Mouse (Mus musculus) ES-Bruce4 (cell line): Measurements from ENCODE around the gene Maml3. TPM values are rescaled to one million over a fixed set of nuclear protein-coding genes. Genes with fewer than 3 reads are reported as not detected.

Experiments
- H3K27ac ChIP-seq: 2 replicates; pipeline ENCODE4 v1.5.1; 2012; ENCODE audit warnings: low read length, inconsistent platforms; ENCODE audit not compliant: insufficient read depth
- H3K27me3 ChIP-seq: 2 replicates; pipeline ENCODE4 v1.6.1; 2012; ENCODE audit warnings: mild to moderate bottlenecking, low read length, inconsistent platforms; ENCODE audit not compliant: control insufficient read depth, poor library complexity, insufficient read depth, severe bottlenecking
- H3K36me3 ChIP-seq: 2 replicates; pipeline ENCODE4 v1.6.1; 2012; ENCODE audit warnings: inconsistent platforms, mild to moderate bottlenecking, low read length, moderate library complexity; ENCODE audit not compliant: control insufficient read depth, poor library complexity, insufficient read depth, severe bottlenecking
- H3K4me1 ChIP-seq: one replicate; pipeline ENCODE4 v1.8.1; 2011; ENCODE audit warnings: low read length; ENCODE audit not compliant: control insufficient read depth, insufficient read depth
- H3K4me3 ChIP-seq: 2 replicates; pipeline ENCODE4 v1.5.1; 2011; ENCODE audit warnings: low read depth, mild to moderate bottlenecking, low read length
- H3K9ac ChIP-seq: 2 replicates; pipeline ENCODE4 v1.6.1; 2012; ENCODE audit warnings: low read depth, mild to moderate bottlenecking, inconsistent platforms; ENCODE audit not compliant: poor library complexity, severe bottlenecking
- H3K9me3 ChIP-seq: replicated peaks from 2 replicates; pipeline ENCODE4 v1.6.1; 2012; ENCODE audit warnings: mild to moderate bottlenecking, low read length, inconsistent platforms; ENCODE audit not compliant: control insufficient read depth, poor library complexity, insufficient read depth, severe bottlenecking
- CTCF ChIP-seq: IDR thresholded peaks from one replicate; pipeline ENCODE4 v1.8.1; 2011; ENCODE audit warnings: low read depth, low read length
- EP300 ChIP-seq: IDR thresholded peaks from 2 replicates; pipeline ENCODE4 v1.6.1; 2011; ENCODE audit warnings: low read depth, low read length; ENCODE audit not compliant: insufficient read depth
- POLR2A ChIP-seq: IDR thresholded peaks from one replicate; pipeline ENCODE4 v1.8.1; 2011; ENCODE audit warnings: low read length; ENCODE audit not compliant: insufficient read depth
- polyA plus RNA-seq: library from polyadenylated mRNA; stranded (reverse); fragments of >200 nt; gene quantifications from 2 replicates; pipeline ENCODE4 v1.2.4, GENCODE M21; 2011; ENCODE audit warnings: low read depth; ENCODE audit not compliant: missing spikeins, insufficient read depth, insufficient read length

Gene Maml3
- polyA plus RNA-seq, 1 experiment: 5.7 TPM

- Histone ChIP-seq H3K4me3 (no peak overlapping the region), H3K27ac (no peak overlapping the region)
- no peak for TF ChIP-seq CTCF
- TF ChIP-seq POLR2A: no peak
- TF ChIP-seq EP300: no peak
These were observed 332.8 kb downstream of the Maml3 start for GRCm38 (mm10) chr3:51771839-51772630.

DNA sequence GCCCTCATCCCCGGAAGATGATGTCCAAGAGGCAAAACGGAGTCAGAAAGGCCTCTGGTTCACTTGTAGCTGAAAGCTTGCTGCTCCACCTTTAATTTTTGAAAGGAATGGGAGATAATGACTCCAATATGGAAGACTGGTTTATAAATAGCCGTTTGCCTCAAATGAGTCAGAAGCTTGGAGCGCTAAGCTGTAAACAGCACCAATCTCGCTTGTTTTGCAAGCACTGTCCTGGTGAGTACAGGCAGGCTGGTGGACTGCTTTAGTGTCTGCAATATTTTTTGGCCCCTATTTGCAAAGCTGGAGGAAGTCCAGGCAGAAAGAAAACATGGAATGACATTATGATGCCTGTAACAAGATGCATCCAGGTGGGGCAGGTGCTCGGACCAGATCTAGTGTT lies 335.7 kb downstream of the Maml3 start:
- H3K4me3 ChIP-seq: no peak overlapping the region
- H3K27me3 ChIP-seq: no peaks in the 10 kb centered on the region; the same call in 1 of the 2 replicates
- TF ChIP-seq POLR2A: no peak
- TF ChIP-seq EP300: no peak
- no peak for TF ChIP-seq CTCF
- H3K9ac ChIP-seq: no peak overlapping the region
- no peaks in the 10 kb centered on the region for H3K9me3 ChIP-seq
- H3K36me3 ChIP-seq: no peaks in the 10 kb centered on the region
- H3K27ac ChIP-seq: no peak overlapping the region
- H3K4me1 ChIP-seq: no peaks in the 10 kb centered on the region

More at GRCm38 (mm10) chr3:51771839-51772630, 332.8 kb downstream of the Maml3 start:
- no peaks in the 10 kb centered on the region for H3K4me1 ChIP-seq
- no peaks in the 10 kb centered on the region; the same call in 1 of the 2 replicates for H3K27me3 ChIP-seq
- H3K9me3 ChIP-seq: no peaks in the 10 kb centered on the region
- H3K9ac ChIP-seq: no peak overlapping the region
- no peaks in the 10 kb centered on the region for H3K36me3 ChIP-seq

DNA sequence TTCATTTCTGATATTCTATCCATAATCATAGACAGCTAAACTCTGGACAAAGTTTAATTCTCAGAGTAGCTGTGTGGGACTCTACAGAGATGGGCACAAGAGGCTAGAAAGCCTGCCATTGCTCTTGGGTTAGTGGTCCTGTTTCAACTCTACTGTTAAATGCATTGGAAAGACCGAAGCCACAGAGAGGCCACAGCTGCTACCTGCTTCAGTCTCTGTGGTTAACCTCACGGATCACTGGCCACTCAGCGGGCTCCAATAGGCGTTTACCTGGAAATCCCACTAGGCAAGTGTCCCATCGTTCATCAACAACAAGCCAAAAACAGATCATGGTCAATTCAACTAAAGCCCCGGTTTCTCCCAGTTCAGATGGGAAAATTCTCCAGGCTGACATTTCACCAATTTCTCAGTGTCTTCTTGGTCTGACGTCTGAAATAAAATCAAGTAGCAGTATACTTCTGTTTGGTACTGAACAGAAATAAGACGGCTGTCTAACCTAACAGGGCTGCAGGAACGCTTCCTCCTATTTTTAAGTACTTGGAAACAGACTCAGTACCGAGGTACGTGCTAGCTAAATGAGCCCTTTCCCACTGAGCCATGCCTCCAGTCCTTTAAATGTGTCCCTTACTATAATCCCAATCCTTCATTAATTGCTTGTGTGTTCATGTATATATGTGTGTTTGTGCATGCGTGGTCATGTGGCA lies 339.5 kb downstream of the Maml3 start:
- no peak overlapping the region for H3K4me3 ChIP-seq
- H3K27ac ChIP-seq: no peak overlapping the region
- TF ChIP-seq POLR2A (no peak), EP300 (no peak), CTCF (no peak)
- no peaks in the 10 kb centered on the region for H3K36me3 ChIP-seq
- no peaks in the 10 kb centered on the region for H3K9me3 ChIP-seq
- H3K4me1 ChIP-seq: no peaks in the 10 kb centered on the region
- H3K9ac ChIP-seq: no peak overlapping the region
- no peaks in the 10 kb centered on the region; the same call in 1 of the 2 replicates for H3K27me3 ChIP-seq

GRCm38 (mm10) chr3:51764175-51764574 lies 340.7 kb downstream of the Maml3 start:
- TF ChIP-seq POLR2A: no peak
- TF ChIP-seq EP300: no peak
- TF ChIP-seq CTCF: no peak
- H3K4me1 ChIP-seq: no peaks in the 10 kb centered on the region
- H3K4me3 ChIP-seq: no peak overlapping the region
- no peaks in the 10 kb centered on the region; the same call in 1 of the 2 replicates for H3K27me3 ChIP-seq
- no peak overlapping the region for H3K9ac ChIP-seq
- H3K36me3 ChIP-seq: no peaks in the 10 kb centered on the region
- no peaks in the 10 kb centered on the region for H3K9me3 ChIP-seq
- H3K27ac ChIP-seq: no peak overlapping the region

GRCm38 (mm10) chr3:51762900-51763299 lies 342.0 kb downstream of the Maml3 start:
- H3K4me3 ChIP-seq: no peak overlapping the region
- H3K27me3 ChIP-seq: no peaks in the 10 kb centered on the region; the same call in 1 of the 2 replicates
- TF ChIP-seq CTCF: no peak
- no peak for TF ChIP-seq POLR2A
- no peak for TF ChIP-seq EP300
- no peaks in the 10 kb centered on the region for H3K4me1 ChIP-seq
- no peaks in the 10 kb centered on the region for H3K9me3 ChIP-seq
- no peak overlapping the region for H3K27ac ChIP-seq
- H3K36me3 ChIP-seq: no peaks in the 10 kb centered on the region
- H3K9ac ChIP-seq: no peak overlapping the region

DNA sequence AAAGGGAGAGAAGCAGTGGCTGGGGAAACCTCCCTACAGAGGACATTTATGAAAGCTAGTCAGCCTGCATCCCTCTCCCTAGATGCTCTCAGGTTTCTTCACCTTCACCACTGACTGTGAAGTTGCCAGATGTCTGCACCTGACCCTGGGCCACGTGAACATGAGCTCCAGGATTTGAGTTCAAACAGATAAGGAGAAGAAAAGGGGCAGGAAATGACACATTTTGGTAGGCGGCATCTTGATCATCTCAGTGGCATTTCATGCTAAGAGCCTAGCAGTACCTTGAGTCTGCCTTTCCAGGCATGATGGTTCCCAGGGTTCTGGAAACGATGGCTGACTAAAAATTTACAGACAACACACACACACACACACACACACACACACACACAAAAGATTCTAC lies 345.3 kb downstream of the Maml3 start:
- Histone ChIP-seq H3K4me1 (no peaks in the 10 kb centered on the region), H3K4me3 (no peak overlapping the region), H3K27ac (no peak overlapping the region), H3K9ac (no peak overlapping the region), H3K36me3 (no peaks in the 10 kb centered on the region), H3K27me3 (no peaks in the 10 kb centered on the region), H3K9me3 (no peaks in the 10 kb centered on the region)
- TF ChIP-seq POLR2A: no peak
- TF ChIP-seq EP300: no peak
- no peak for TF ChIP-seq CTCF
